18 mouse cellular contexts compared by ENCODE assay signal in genomic region chr1:189726121-189726520, GRCm38 (mm10). TPM values are rescaled to one million over a fixed set of nuclear protein-coding genes. Genes with fewer than 3 reads are reported as not detected.
DNase-seq lines count a peak whose midpoint lies in the region; ATAC-seq and TF ChIP-seq lines count a peak whose summit lies in the region.
"Had no signal": no experiment of that assay in that cellular context is flagged by ENCODE, and none has a peak within 500 bp of the region (broad histone marks: within the 10 kb centered on the region; RNA-seq: fewer than 3 reads in every experiment).

No protein-coding gene starts in this region.

- H3K9me3 ChIP-seq in heart, embryonic 13.5 days: no peaks in the 10 kb centered on the region
- H3K9me3 ChIP-seq in kidney, postnatal 0 days (replicated peaks; ENCODE audit: low read length): no peaks in the 10 kb centered on the region
- no peaks in the 10 kb centered on the region for H3K9me3 ChIP-seq in midbrain, embryonic 11.5 days (ENCODE audit: control insufficient read depth, low read length)
- no peaks in the 10 kb centered on the region for H3K9me3 ChIP-seq in midbrain, embryonic 10.5 days (replicated peaks)
- H3K9me3 ChIP-seq: forebrain, embryonic 15.5 days; midbrain, embryonic 12.5 days had no signal

- no peaks in the 10 kb centered on the region for H3K27me3 ChIP-seq in heart, embryonic 13.5 days (replicated peaks)
- no peaks in the 10 kb centered on the region for H3K27me3 ChIP-seq in kidney, postnatal 0 days (ENCODE audit: insufficient read depth, low read length)
- peaks cover 13% of the 10 kb centered on the region for H3K27me3 ChIP-seq in midbrain, embryonic 11.5 days (ENCODE audit: control insufficient read depth, insufficient read depth, low read length)
- H3K27me3 ChIP-seq in midbrain, embryonic 10.5 days (ENCODE audit: low read depth, poor library complexity, severe bottlenecking): peaks cover 50% of the 10 kb centered on the region

- H3K9ac ChIP-seq in heart, embryonic 13.5 days: 0 out of 2 replicates have a peak overlapping the region, but pooled peaks have one; percentile 9
- no peak overlapping the region for H3K9ac ChIP-seq in kidney, postnatal 0 days (ENCODE audit: low read depth, low read length)
- no peak overlapping the region for H3K9ac ChIP-seq in midbrain, embryonic 11.5 days (ENCODE audit: low read length)
- H3K9ac ChIP-seq: forebrain, embryonic 15.5 days; liver, embryonic 14.5 days; midbrain, embryonic 12.5 days had no signal

- peaks cover 37% of the 10 kb centered on the region for H3K4me1 ChIP-seq in heart, embryonic 13.5 days
- H3K4me1 ChIP-seq in kidney, postnatal 0 days (replicated peaks; ENCODE audit: insufficient read depth, low read length): peaks cover 9% of the 10 kb centered on the region; the same call in 1 of the 2 replicates
- peaks cover 21% of the 10 kb centered on the region for H3K4me1 ChIP-seq in midbrain, embryonic 11.5 days (ENCODE audit: control insufficient read depth, insufficient read depth, low read length)
- H3K4me1 ChIP-seq in midbrain, embryonic 10.5 days: peaks cover 51% of the 10 kb centered on the region

- H3K4me3 ChIP-seq in heart, embryonic 13.5 days: no peak overlapping the region
- no peak overlapping the region for H3K4me3 ChIP-seq in kidney, postnatal 0 days (replicated peaks; ENCODE audit: low read depth, low read length)
- no peak overlapping the region for H3K4me3 ChIP-seq in midbrain, embryonic 11.5 days (ENCODE audit: low read depth, low read length)
- no peak overlapping the region for H3K4me3 ChIP-seq in midbrain, embryonic 10.5 days
- H3K4me3 ChIP-seq: erythroblast, embryonic 14.5 days; forebrain, embryonic 15.5 days; midbrain, embryonic 12.5 days had no signal

- TF ChIP-seq CTCF in kidney, postnatal 0 days (IDR thresholded peaks at IDR 0.05; ENCODE audit: low read depth): no peak

- no peak overlapping the region for H3K4me2 ChIP-seq in heart, embryonic 13.5 days
- no peak overlapping the region for H3K4me2 ChIP-seq in kidney, postnatal 0 days (ENCODE audit: low read length)
- H3K4me2 ChIP-seq in midbrain, embryonic 11.5 days: no peak overlapping the region
- H3K4me2 ChIP-seq: forebrain, embryonic 15.5 days; midbrain, embryonic 12.5 days had no signal

- peak overlapping the region; percentile 94; the same call in 1 of the 2 replicates for H3K27ac ChIP-seq in heart, embryonic 13.5 days (replicated peaks)
- peak overlapping the region; percentile 97 for H3K27ac ChIP-seq in kidney, postnatal 0 days
- no peak overlapping the region for H3K27ac ChIP-seq in midbrain, embryonic 11.5 days (ENCODE audit: low read depth, low read length)
- H3K27ac ChIP-seq in midbrain, embryonic 10.5 days (replicated peaks): no peak overlapping the region; the same call in 1 of the 2 replicates
- H3K27ac ChIP-seq: forebrain, embryonic 15.5 days; liver, embryonic 14.5 days; midbrain, embryonic 12.5 days had no signal

- no peaks in the 10 kb centered on the region for H3K36me3 ChIP-seq in heart, embryonic 13.5 days
- no peaks in the 10 kb centered on the region for H3K36me3 ChIP-seq in kidney, postnatal 0 days (ENCODE audit: insufficient read depth, low read length)
- H3K36me3 ChIP-seq in midbrain, embryonic 11.5 days (ENCODE audit: control insufficient read depth, insufficient read depth, low read length): no peaks in the 10 kb centered on the region
- H3K36me3 ChIP-seq in midbrain, embryonic 10.5 days: no peaks in the 10 kb centered on the region
- H3K36me3 ChIP-seq: forebrain, embryonic 15.5 days; midbrain, embryonic 12.5 days had no signal

- 69% methylated on average over 4 of the region's 4 CpGs for WGBS in heart, embryonic 13.5 days
- 40% methylated on average over 4 of the region's 4 CpGs for WGBS in kidney, postnatal 0 days
- 65% methylated on average over 4 of the region's 4 CpGs for WGBS in midbrain, embryonic 11.5 days
- 54% methylated on average over 4 of the region's 4 CpGs for WGBS in midbrain, embryonic 10.5 days

- no peak for ATAC-seq in heart, embryonic 13.5 days (ENCODE audit: extremely low read depth, insufficient number of reproducible peaks, low FRiP score, low TSS enrichment)
- no peak for ATAC-seq in kidney, postnatal 0 days (replicated peaks; ENCODE audit: low FRiP score, low read depth)
- ATAC-seq in midbrain, embryonic 11.5 days (ENCODE audit: low FRiP score): no peak
- ATAC-seq: forebrain, embryonic 15.5 days; hindbrain, embryonic 16.5 days had no signal

- DNase-seq in heart, adult 11 months: no peak
- peak; percentile 69 for DNase-seq in kidney, postnatal 0 days (ENCODE audit: low spot score)
- no peak for DNase-seq in kidney, postnatal 25 days
- peak; percentile 73 for DNase-seq in midbrain, embryonic 11.5 days (ENCODE audit: low spot score, missing footprints)
- DNase-seq in midbrain, embryonic 10.5 days (ENCODE audit: low spot score): no peak
- no peak for DNase-seq in cerebellum, postnatal 4 days (ENCODE audit: low spot score in 2 of 2)
- DNase-seq: adrenal gland, adult 8-10 months; embryo, embryonic 11 days; heart, adult 18-20 months; heart, postnatal 10 days; lung, postnatal 36 days; thymus, postnatal 36 days had no signal

RNA-seq across cellular contexts. Expression of gene Ptpn14, which starts 1.9 kb away (rescaled TPM):
- polyA plus RNA-seq in heart, embryonic 13.5 days (2015; fragmentation: Nextera tagmentation; extraction: Ambion mirVana): 7.6 TPM in 2 replicates
- polyA plus RNA-seq in kidney, postnatal 0 days (2015; fragmentation: Nextera tagmentation; extraction: Ambion mirVana): 11.1 and 11.6 TPM in 2 replicates
- polyA plus RNA-seq in midbrain, embryonic 11.5 days (2014; fragmentation: Nextera tagmentation; extraction: Ambion mirVana): 4.3 TPM in 2 replicates
- polyA plus RNA-seq in midbrain, embryonic 10.5 days (2016; fragmentation: Nextera tagmentation; extraction: Ambion mirVana): 4.5 and 4.6 TPM in 2 replicates
- polyA plus RNA-seq: erythroblast, embryonic 14.5 days had no signal

RNA-seq across cellular contexts. Expression of gene Cenpf, which starts 38.2 kb away (rescaled TPM):
- 59.5 and 61.8 TPM in 2 replicates for polyA plus RNA-seq in heart, embryonic 13.5 days (2015; fragmentation: Nextera tagmentation; extraction: Ambion mirVana)
- polyA plus RNA-seq in kidney, postnatal 0 days (2015; fragmentation: Nextera tagmentation; extraction: Ambion mirVana): 42.1 and 42.5 TPM in 2 replicates
- 135 and 140 TPM in 2 replicates for polyA plus RNA-seq in midbrain, embryonic 11.5 days (2014; fragmentation: Nextera tagmentation; extraction: Ambion mirVana)
- 131 and 136 TPM in 2 replicates for polyA plus RNA-seq in midbrain, embryonic 10.5 days (2016; fragmentation: Nextera tagmentation; extraction: Ambion mirVana)

Comparison
In these comparisons a context has a peak if more than half of its experiments do, and no peak if none do; other contexts are left out.
1. DNase-seq: peak in kidney, postnatal 0 days (single experiment) and midbrain, embryonic 11.5 days (single experiment); none in heart, adult 11 months (single experiment), kidney, postnatal 25 days (0 of 2), midbrain, embryonic 10.5 days (single experiment) and cerebellum, postnatal 4 days (0 of 2).
2. H3K27ac ChIP-seq: peak in heart, embryonic 13.5 days (single experiment) and kidney, postnatal 0 days (single experiment); none in midbrain, embryonic 11.5 days (single experiment) and midbrain, embryonic 10.5 days (single experiment).